Comparison of ENCODE assay signal across 8 mouse cellular contexts in genomic region chr16:90349700-90350548, GRCm38 (mm10). TPM values are rescaled to one million over a fixed set of nuclear protein-coding genes. Genes with fewer than 3 reads are reported as not detected.
DNase-seq lines count a peak whose midpoint lies in the region; ATAC-seq and TF ChIP-seq lines count a peak whose summit lies in the region.

No protein-coding gene starts in this region.

- H3K27me3 ChIP-seq in hindbrain, postnatal 0 days (ENCODE audit: insufficient read depth, low read length), result no peaks in the 10 kb centered on the region
- no peaks in the 10 kb centered on the region for H3K27me3 ChIP-seq in lung, postnatal 0 days (replicated peaks; ENCODE audit: insufficient read depth, low read length)

- no peak overlapping the region for H3K27ac ChIP-seq in hindbrain, postnatal 0 days
- H3K27ac ChIP-seq in lung, postnatal 0 days (ENCODE audit: low read length), result no peak overlapping the region

- no peaks in the 10 kb centered on the region; the same call in 1 of the 2 replicates for H3K4me1 ChIP-seq in hindbrain, postnatal 0 days (ENCODE audit: insufficient read depth, low read length)
- no peaks in the 10 kb centered on the region for H3K4me1 ChIP-seq in lung, postnatal 0 days (ENCODE audit: insufficient read depth, low read depth, low read length)

- H3K9ac ChIP-seq in hindbrain, postnatal 0 days (replicated peaks; ENCODE audit: low read length), result no peak overlapping the region
- H3K9ac ChIP-seq in lung, postnatal 0 days (replicated peaks; ENCODE audit: low read depth), result no peak overlapping the region

- H3K36me3 ChIP-seq in hindbrain, postnatal 0 days (ENCODE audit: insufficient read depth, low read length), result no peaks in the 10 kb centered on the region
- H3K36me3 ChIP-seq in lung, postnatal 0 days (ENCODE audit: insufficient read depth, low read length), result no peaks in the 10 kb centered on the region

- peak; percentile 100 for ATAC-seq in common myeloid progenitor, adult 5-6 weeks (replicated peaks; ENCODE audit: low read depth, poor library complexity, severe bottlenecking)
- peak; percentile 96 for ATAC-seq in hindbrain, postnatal 0 days
- peak; percentile 96 for ATAC-seq in lung, postnatal 0 days

- peak; percentile 60 for TF ChIP-seq CTCF in hindbrain, postnatal 0 days (IDR thresholded peaks at IDR 0.05; ENCODE audit: low read depth)
- TF ChIP-seq CTCF in lung, postnatal 0 days (IDR thresholded peaks at IDR 0.05), result peak; percentile 58

- no peak overlapping the region for H3K4me3 ChIP-seq in hindbrain, postnatal 0 days (ENCODE audit: low read length)
- H3K4me3 ChIP-seq in lung, postnatal 0 days (ENCODE audit: low read depth, low read length), result no peak overlapping the region

- 29% methylated on average over 12 of the region's 13 CpGs for WGBS in hindbrain, postnatal 0 days
- WGBS in lung, postnatal 0 days, result 35% methylated on average over 10 of the region's 13 CpGs

- peak; percentile 53 for DNase-seq in T-cell, adult 2 months (ENCODE audit: low spot score)
- DNase-seq in gastrocnemius, postnatal 10 days, result peak; percentile 59
- peak; percentile 78 for DNase-seq in hindbrain, postnatal 0 days (ENCODE audit: low spot score)
- peak; percentile 47 to 61 for DNase-seq in layer of hippocampus, postnatal 36 days
- peak; percentile 82 for DNase-seq in lung, postnatal 0 days (ENCODE audit: low spot score)
- DNase-seq in retina, postnatal 1 day, result peak; percentile 92
- peak; percentile 48 to 49 for DNase-seq in thymus, postnatal 36 days

- no peak overlapping the region for H3K4me2 ChIP-seq in hindbrain, postnatal 0 days (ENCODE audit: low read depth, low read length)
- no peak overlapping the region for H3K4me2 ChIP-seq in lung, postnatal 0 days (replicated peaks; ENCODE audit: low read depth, low read length)

- H3K9me3 ChIP-seq in hindbrain, postnatal 0 days (ENCODE audit: low read length), result no peaks in the 10 kb centered on the region
- H3K9me3 ChIP-seq in lung, postnatal 0 days (ENCODE audit: low read length), result no peaks in the 10 kb centered on the region

- TF ChIP-seq EP300 in lung, postnatal 0 days (IDR thresholded peaks at IDR 0.05), result no peak

RNA-seq across cellular contexts. Expression of gene Hunk, which starts 35.9 kb away (rescaled TPM):
- not detected in 2 replicates for total RNA-seq in common myeloid progenitor, adult 5-6 weeks (2017)
- total RNA-seq in gastrocnemius, postnatal 10 days (2021), result 1 to 10 TPM; 6.0 to 6.1 TPM
- 11.6 and 13.3 TPM in 2 replicates for total RNA-seq in hindbrain, postnatal 0 days (2014; rRNA removed)
- polyA plus RNA-seq in hindbrain, postnatal 0 days (2015; fragmentation: Nextera tagmentation; extraction: Ambion mirVana), result 3.6 and 3.9 TPM in 2 replicates
- total RNA-seq in layer of hippocampus, postnatal 36 days (2021), result 10 to 100 TPM; 24.9 to 25.2 TPM
- polyA plus RNA-seq in lung, postnatal 0 days (2015; fragmentation: Nextera tagmentation; extraction: Ambion mirVana), result 6.4 and 7.4 TPM in 2 replicates
